Mouse (Mus musculus): ENCODE data around the gene 2410015M20Rik. TPM values are rescaled to one million over a fixed set of nuclear protein-coding genes. Genes with fewer than 3 reads are reported as not detected.

The 2410015M20Rik gene
- polyA plus RNA-seq (2014; fragmentation: Nextera tagmentation; extraction: Ambion mirVana): 284 and 290 TPM in 2 replicates

- Histone ChIP-seq H3K27me3 (ENCODE audit: control insufficient read depth, insufficient read depth, low read length) (no peaks in the 10 kb centered on the region), H3K4me3 (ENCODE audit: low read depth, low read length) (peak within 1 kb of the TSS; percentile 75), H3K36me3 (ENCODE audit: control insufficient read depth, insufficient read depth, low read length) (peaks cover 26% of the 10 kb centered on the region), H3K9me3 (replicated peaks; ENCODE audit: control insufficient read depth, low read length) (no peaks in the 10 kb centered on the region), H3K4me2 (peak within 1 kb of the TSS; percentile 71), H3K9ac (ENCODE audit: low read depth, low read length) (peak within 1 kb of the TSS; percentile 88), H3K27ac (ENCODE audit: low read depth, low read length) (peak within 1 kb of the TSS; percentile 74), H3K4me1 (ENCODE audit: control insufficient read depth, insufficient read depth, low read length) (peaks cover 25% of the 10 kb centered on the region)
- peak; percentile 84 for ATAC-seq (replicated peaks; ENCODE audit: insufficient number of reproducible peaks, low FRiP score, low TSS enrichment)
- WGBS (ENCODE audit: insufficient replicate concordance): under 1% methylated on average over 44 of the region's 44 CpGs
These were observed at the start of gene 2410015M20Rik for GRCm38 (mm10) chr17:56609452-56610171. Gene 2410015M20Rik, minus strand, starts transcription at chr17:56609771.

- no peaks in the 10 kb centered on the region for H3K4me1 ChIP-seq (ENCODE audit: control insufficient read depth, insufficient read depth, low read length)
These were observed 46.6 kb upstream of the 2410015M20Rik start for GRCm38 (mm10) chr17:56656171-56656570.

GRCm38 (mm10) chr17:56655311-56655710 lies 45.7 kb upstream of the 2410015M20Rik start:
- no peak for ATAC-seq (replicated peaks; ENCODE audit: insufficient number of reproducible peaks, low FRiP score, low TSS enrichment)
- Histone ChIP-seq H3K4me1 (ENCODE audit: control insufficient read depth, insufficient read depth, low read length) (no peaks in the 10 kb centered on the region), H3K27ac (ENCODE audit: low read depth, low read length) (no peak overlapping the region), H3K9me3 (replicated peaks; ENCODE audit: control insufficient read depth, low read length) (no peaks in the 10 kb centered on the region), H3K4me2 (no peak overlapping the region), H3K4me3 (ENCODE audit: low read depth, low read length) (no peak overlapping the region), H3K27me3 (ENCODE audit: control insufficient read depth, insufficient read depth, low read length) (no peaks in the 10 kb centered on the region), H3K36me3 (ENCODE audit: control insufficient read depth, insufficient read depth, low read length) (no peaks in the 10 kb centered on the region), H3K9ac (ENCODE audit: low read depth, low read length) (no peak overlapping the region)
- 65% methylated on average over 3 of the region's 3 CpGs for WGBS (ENCODE audit: insufficient replicate concordance)

More at GRCm38 (mm10) chr17:56656171-56656570, 46.6 kb upstream of the 2410015M20Rik start:
- 80% methylated on average over 6 of the region's 6 CpGs for WGBS (ENCODE audit: insufficient replicate concordance)
- Histone ChIP-seq H3K27ac (ENCODE audit: low read depth, low read length) (no peak overlapping the region), H3K9me3 (replicated peaks; ENCODE audit: control insufficient read depth, low read length) (no peaks in the 10 kb centered on the region), H3K36me3 (ENCODE audit: control insufficient read depth, insufficient read depth, low read length) (no peaks in the 10 kb centered on the region), H3K9ac (ENCODE audit: low read depth, low read length) (no peak overlapping the region), H3K27me3 (ENCODE audit: control insufficient read depth, insufficient read depth, low read length) (no peaks in the 10 kb centered on the region), H3K4me2 (no peak overlapping the region), H3K4me3 (ENCODE audit: low read depth, low read length) (no peak overlapping the region)
- no peak for ATAC-seq (replicated peaks; ENCODE audit: insufficient number of reproducible peaks, low FRiP score, low TSS enrichment)

GRCm38 (mm10) chr17:56654771-56655170 lies 45.2 kb upstream of the 2410015M20Rik start:
- WGBS (ENCODE audit: insufficient replicate concordance): 64% methylated on average over 2 of the region's 2 CpGs
- Histone ChIP-seq H3K27me3 (ENCODE audit: control insufficient read depth, insufficient read depth, low read length) (no peaks in the 10 kb centered on the region), H3K4me3 (ENCODE audit: low read depth, low read length) (no peak overlapping the region), H3K36me3 (ENCODE audit: control insufficient read depth, insufficient read depth, low read length) (no peaks in the 10 kb centered on the region), H3K4me2 (no peak overlapping the region), H3K4me1 (ENCODE audit: control insufficient read depth, insufficient read depth, low read length) (no peaks in the 10 kb centered on the region), H3K9ac (ENCODE audit: low read depth, low read length) (no peak overlapping the region), H3K9me3 (replicated peaks; ENCODE audit: control insufficient read depth, low read length) (no peaks in the 10 kb centered on the region), H3K27ac (ENCODE audit: low read depth, low read length) (no peak overlapping the region)
- ATAC-seq (replicated peaks; ENCODE audit: insufficient number of reproducible peaks, low FRiP score, low TSS enrichment): no peak

GRCm38 (mm10) chr17:56651801-56652200 lies 42.2 kb upstream of the 2410015M20Rik start:
- Histone ChIP-seq H3K9ac (ENCODE audit: low read depth, low read length) (no peak overlapping the region), H3K4me1 (ENCODE audit: control insufficient read depth, insufficient read depth, low read length) (no peaks in the 10 kb centered on the region; the same call in 1 of the 2 replicates), H3K36me3 (ENCODE audit: control insufficient read depth, insufficient read depth, low read length) (no peaks in the 10 kb centered on the region), H3K27ac (ENCODE audit: low read depth, low read length) (no peak overlapping the region), H3K9me3 (replicated peaks; ENCODE audit: control insufficient read depth, low read length) (no peaks in the 10 kb centered on the region), H3K27me3 (ENCODE audit: control insufficient read depth, insufficient read depth, low read length) (no peaks in the 10 kb centered on the region), H3K4me3 (ENCODE audit: low read depth, low read length) (no peak overlapping the region), H3K4me2 (no peak overlapping the region)
- ATAC-seq (replicated peaks; ENCODE audit: insufficient number of reproducible peaks, low FRiP score, low TSS enrichment): no peak
- 26% methylated on average over 10 of the region's 10 CpGs for WGBS (ENCODE audit: insufficient replicate concordance)

- no peak overlapping the region for H3K9ac ChIP-seq (ENCODE audit: low read depth, low read length)
These were observed 38.0 kb upstream of the 2410015M20Rik start for GRCm38 (mm10) chr17:56647546-56647945.

GRCm38 (mm10) chr17:56643237-56643636 lies 33.7 kb upstream of the 2410015M20Rik start:
- Histone ChIP-seq H3K27me3 (ENCODE audit: control insufficient read depth, insufficient read depth, low read length) (no peaks in the 10 kb centered on the region), H3K4me1 (ENCODE audit: control insufficient read depth, insufficient read depth, low read length) (no peaks in the 10 kb centered on the region; the same call in 1 of the 2 replicates), H3K4me2 (no peak overlapping the region), H3K4me3 (ENCODE audit: low read depth, low read length) (no peak overlapping the region), H3K9me3 (replicated peaks; ENCODE audit: control insufficient read depth, low read length) (no peaks in the 10 kb centered on the region), H3K27ac (ENCODE audit: low read depth, low read length) (no peak overlapping the region), H3K36me3 (ENCODE audit: control insufficient read depth, insufficient read depth, low read length) (no peaks in the 10 kb centered on the region), H3K9ac (ENCODE audit: low read depth, low read length) (no peak overlapping the region)
- WGBS (ENCODE audit: insufficient replicate concordance): 83% methylated on average over 4 of the region's 4 CpGs
- ATAC-seq (replicated peaks; ENCODE audit: insufficient number of reproducible peaks, low FRiP score, low TSS enrichment): no peak

More at GRCm38 (mm10) chr17:56647546-56647945, 38.0 kb upstream of the 2410015M20Rik start:
- Histone ChIP-seq H3K27me3 (ENCODE audit: control insufficient read depth, insufficient read depth, low read length) (no peaks in the 10 kb centered on the region), H3K4me3 (ENCODE audit: low read depth, low read length) (no peak overlapping the region), H3K36me3 (ENCODE audit: control insufficient read depth, insufficient read depth, low read length) (no peaks in the 10 kb centered on the region), H3K9me3 (replicated peaks; ENCODE audit: control insufficient read depth, low read length) (no peaks in the 10 kb centered on the region), H3K4me2 (no peak overlapping the region), H3K27ac (ENCODE audit: low read depth, low read length) (no peak overlapping the region), H3K4me1 (ENCODE audit: control insufficient read depth, insufficient read depth, low read length) (no peaks in the 10 kb centered on the region; the same call in 1 of the 2 replicates)
- WGBS (ENCODE audit: insufficient replicate concordance): 51% methylated on average over 10 of the region's 13 CpGs
- no peak for ATAC-seq (replicated peaks; ENCODE audit: insufficient number of reproducible peaks, low FRiP score, low TSS enrichment)

GRCm38 (mm10) chr17:56634023-56634422 lies 24.5 kb upstream of the 2410015M20Rik start:
- Histone ChIP-seq H3K27me3 (ENCODE audit: control insufficient read depth, insufficient read depth, low read length) (no peaks in the 10 kb centered on the region), H3K27ac (ENCODE audit: low read depth, low read length) (no peak overlapping the region), H3K4me2 (no peak overlapping the region), H3K9ac (ENCODE audit: low read depth, low read length) (no peak overlapping the region), H3K9me3 (replicated peaks; ENCODE audit: control insufficient read depth, low read length) (no peaks in the 10 kb centered on the region), H3K4me3 (ENCODE audit: low read depth, low read length) (no peak overlapping the region), H3K36me3 (ENCODE audit: control insufficient read depth, insufficient read depth, low read length) (no peaks in the 10 kb centered on the region), H3K4me1 (ENCODE audit: control insufficient read depth, insufficient read depth, low read length) (no peaks in the 10 kb centered on the region)
- ATAC-seq (replicated peaks; ENCODE audit: insufficient number of reproducible peaks, low FRiP score, low TSS enrichment): no peak
- 80% methylated on average over 6 of the region's 6 CpGs for WGBS (ENCODE audit: insufficient replicate concordance)

- ATAC-seq (replicated peaks; ENCODE audit: insufficient number of reproducible peaks, low FRiP score, low TSS enrichment): no peak
- WGBS (ENCODE audit: insufficient replicate concordance): 62% methylated on average over 4 of the region's 4 CpGs
These were observed 22.2 kb upstream of the 2410015M20Rik start for GRCm38 (mm10) chr17:56631807-56632206.

More at GRCm38 (mm10) chr17:56631807-56632206, 22.2 kb upstream of the 2410015M20Rik start:
- no peak overlapping the region for H3K4me3 ChIP-seq (ENCODE audit: low read depth, low read length)
- H3K27me3 ChIP-seq (ENCODE audit: control insufficient read depth, insufficient read depth, low read length): no peaks in the 10 kb centered on the region
- H3K4me2 ChIP-seq: no peak overlapping the region
- H3K4me1 ChIP-seq (ENCODE audit: control insufficient read depth, insufficient read depth, low read length): peaks cover 5% of the 10 kb centered on the region; the same call in 1 of the 2 replicates
- H3K36me3 ChIP-seq (ENCODE audit: control insufficient read depth, insufficient read depth, low read length): no peaks in the 10 kb centered on the region
- no peak overlapping the region for H3K27ac ChIP-seq (ENCODE audit: low read depth, low read length)
- H3K9ac ChIP-seq (ENCODE audit: low read depth, low read length): no peak overlapping the region
- no peaks in the 10 kb centered on the region for H3K9me3 ChIP-seq (replicated peaks; ENCODE audit: control insufficient read depth, low read length)
